ENCODE assay signal across 8 mouse cellular contexts in the genomic region with DNA sequence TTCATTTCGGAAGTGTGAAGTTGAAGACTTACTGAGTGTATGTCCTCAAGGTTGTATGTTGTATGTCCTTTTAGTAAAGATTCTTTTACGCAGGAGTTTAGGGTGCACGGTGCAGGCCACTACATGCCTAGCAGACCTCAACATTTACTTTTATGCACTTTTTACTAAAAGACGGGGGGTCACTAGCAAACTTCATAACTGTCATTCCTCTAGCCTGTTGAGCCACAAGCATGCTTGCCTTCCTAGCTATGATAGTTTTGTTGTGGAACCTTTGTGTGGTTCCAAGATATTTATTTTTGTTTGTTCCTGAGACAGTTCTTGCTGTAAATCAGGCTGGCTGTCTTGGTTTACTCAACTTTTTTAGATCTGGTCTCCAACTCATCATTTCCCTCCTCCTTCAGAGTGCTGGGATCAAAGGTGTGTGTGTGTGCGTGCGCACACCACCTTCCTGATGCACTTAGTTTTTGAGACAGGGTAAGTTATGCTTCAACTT. TPM values are rescaled to one million over a fixed set of nuclear protein-coding genes. Genes with fewer than 3 reads are reported as not detected.
DNase-seq lines count a peak whose midpoint lies in the region; ATAC-seq and TF ChIP-seq lines count a peak whose summit lies in the region.

No protein-coding gene starts in this region.

- no peak for TF ChIP-seq CTCF in thymus, adult 2 months (IDR thresholded peaks at IDR 0.05; ENCODE audit: borderline replicate concordance, control insufficient read depth, extremely low read depth, insufficient read depth, low read length, poor library complexity)

- H3K36me3 ChIP-seq in thymus, adult 2 months (ENCODE audit: control insufficient read depth, insufficient read depth, low read length), result peaks cover 29% of the 10 kb centered on the region
- H3K36me3 ChIP-seq in forebrain, embryonic 14.5 days (ENCODE audit: control insufficient read depth, insufficient read depth, low read length), result peaks cover 26% of the 10 kb centered on the region
- peaks cover 20% of the 10 kb centered on the region for H3K36me3 ChIP-seq in limb, embryonic 11.5 days (ENCODE audit: control insufficient read depth, insufficient read depth, low read length)
- H3K36me3 ChIP-seq in stomach, embryonic 15.5 days, result peaks cover 22% of the 10 kb centered on the region

- DNase-seq in thymus, adult 2 months, result peak; percentile 36
- DNase-seq in thymus, postnatal 36 days, result no peak
- no peak for DNase-seq in forebrain, embryonic 14.5 days (ENCODE audit: low spot score)
- no peak for DNase-seq in limb, embryonic 11.5 days (ENCODE audit: low spot score)
- DNase-seq in c-Kit-positive CD71-positive TER-119-positive erythroid progenitor cells, embryonic 14.5 days (ENCODE audit: low spot score), result no peak
- DNase-seq in frontal cortex, postnatal 14 days (ENCODE audit: low spot score in 2 of 2), result no peak
- DNase-seq in right cerebral cortex, postnatal 4 days, result no peak

- peak overlapping the region; percentile 99 for H3K4me2 ChIP-seq in forebrain, embryonic 14.5 days (ENCODE audit: low read length)
- peak overlapping the region; percentile 96 for H3K4me2 ChIP-seq in limb, embryonic 11.5 days (ENCODE audit: low read depth, severe bottlenecking)
- H3K4me2 ChIP-seq in stomach, embryonic 15.5 days, result peak overlapping the region; percentile 57

- peak overlapping the region; percentile 66; the same call in 1 of the 2 replicates for H3K27ac ChIP-seq in thymus, adult 2 months (ENCODE audit: control insufficient read depth, insufficient read depth, low read length)
- no peak overlapping the region for H3K27ac ChIP-seq in forebrain, embryonic 14.5 days (ENCODE audit: low read depth, low read length)
- H3K27ac ChIP-seq in limb, embryonic 11.5 days (replicated peaks; ENCODE audit: low read depth, low read length), result no peak overlapping the region
- peak overlapping the region; percentile 97 for H3K27ac ChIP-seq in stomach, embryonic 15.5 days

- ATAC-seq in forebrain, embryonic 14.5 days, result no peak
- no peak for ATAC-seq in limb, embryonic 11.5 days (ENCODE audit: insufficient number of reproducible peaks, low FRiP score, low TSS enrichment, low read depth)
- no peak for ATAC-seq in stomach, embryonic 15.5 days (ENCODE audit: insufficient read depth, low FRiP score, low read depth)

- peak overlapping the region; percentile 48 for H3K4me3 ChIP-seq in thymus, adult 2 months (ENCODE audit: control insufficient read depth, insufficient read depth, low read length)
- H3K4me3 ChIP-seq in forebrain, embryonic 14.5 days (ENCODE audit: low read depth, low read length), result peak overlapping the region; percentile 80
- peak overlapping the region; percentile 71 for H3K4me3 ChIP-seq in limb, embryonic 11.5 days (ENCODE audit: low read depth, low read length)
- peak overlapping the region; percentile 58 for H3K4me3 ChIP-seq in stomach, embryonic 15.5 days (replicated peaks)

- H3K9ac ChIP-seq in forebrain, embryonic 14.5 days (ENCODE audit: low read length), result peak overlapping the region; percentile 86
- H3K9ac ChIP-seq in limb, embryonic 11.5 days (ENCODE audit: low read length), result peak overlapping the region; percentile 98
- H3K9ac ChIP-seq in stomach, embryonic 15.5 days, result peak overlapping the region; percentile 82

- under 1% methylated on average over 6 of the region's 6 CpGs for WGBS in thymus, adult 2 months
- 0% methylated on average over 6 of the region's 6 CpGs for WGBS in forebrain, embryonic 14.5 days
- under 1% methylated on average over 6 of the region's 6 CpGs for WGBS in limb, embryonic 11.5 days
- WGBS in stomach, embryonic 15.5 days, result 0% methylated on average over 6 of the region's 6 CpGs

- no peaks in the 10 kb centered on the region for H3K9me3 ChIP-seq in forebrain, embryonic 14.5 days (replicated peaks; ENCODE audit: control insufficient read depth, low read length)
- H3K9me3 ChIP-seq in limb, embryonic 11.5 days (ENCODE audit: control insufficient read depth, low read length), result no peaks in the 10 kb centered on the region
- H3K9me3 ChIP-seq in stomach, embryonic 15.5 days, result no peaks in the 10 kb centered on the region

- no peaks in the 10 kb centered on the region for H3K27me3 ChIP-seq in thymus, adult 2 months (ENCODE audit: control insufficient read depth, insufficient read depth, low read length)
- no peaks in the 10 kb centered on the region for H3K27me3 ChIP-seq in forebrain, embryonic 14.5 days (replicated peaks; ENCODE audit: control insufficient read depth, insufficient read depth, low read length)
- H3K27me3 ChIP-seq in limb, embryonic 11.5 days (ENCODE audit: control insufficient read depth, insufficient read depth, low read length), result no peaks in the 10 kb centered on the region
- H3K27me3 ChIP-seq in stomach, embryonic 15.5 days (replicated peaks), result no peaks in the 10 kb centered on the region

- no peak for TF ChIP-seq POLR2A in thymus, adult 2 months (IDR thresholded peaks at IDR 0.05; ENCODE audit: control insufficient read depth, extremely low read depth, insufficient read depth, low read length, poor library complexity)

- H3K4me1 ChIP-seq in thymus, adult 2 months (replicated peaks; ENCODE audit: control insufficient read depth, insufficient read depth, low read length), result peaks cover 7% of the 10 kb centered on the region
- peaks cover 11% of the 10 kb centered on the region for H3K4me1 ChIP-seq in forebrain, embryonic 14.5 days (ENCODE audit: control insufficient read depth, insufficient read depth, low read length)
- peaks cover 8% of the 10 kb centered on the region for H3K4me1 ChIP-seq in limb, embryonic 11.5 days (ENCODE audit: control insufficient read depth, insufficient read depth, low read length)
- peaks cover 12% of the 10 kb centered on the region for H3K4me1 ChIP-seq in stomach, embryonic 15.5 days

RNA-seq across cellular contexts. Expression of gene Srsf3, which starts 1.2 kb away (rescaled TPM):
- polyA plus RNA-seq in thymus, adult 2 months (2012; rRNA removed), result 544 TPM in 2 replicates
- polyA plus RNA-seq in forebrain, embryonic 14.5 days (2014; fragmentation: Nextera tagmentation; extraction: Ambion mirVana), result 712 and 729 TPM in 2 replicates
- 872 and 879 TPM in 2 replicates for polyA plus RNA-seq in limb, embryonic 11.5 days (2014; fragmentation: Nextera tagmentation; extraction: Ambion mirVana)
- polyA plus RNA-seq in stomach, embryonic 15.5 days (2015; fragmentation: Nextera tagmentation; extraction: Ambion mirVana), result 518 and 524 TPM in 2 replicates

RNA-seq across cellular contexts. Expression of gene Stk38, which starts 25.8 kb away (rescaled TPM):
- polyA plus RNA-seq in thymus, adult 2 months (2012; rRNA removed), result 196 TPM in 2 replicates
- 81.7 and 94.8 TPM in 2 replicates for polyA plus RNA-seq in forebrain, embryonic 14.5 days (2014; fragmentation: Nextera tagmentation; extraction: Ambion mirVana)
- polyA plus RNA-seq in limb, embryonic 11.5 days (2014; fragmentation: Nextera tagmentation; extraction: Ambion mirVana), result 125 and 127 TPM in 2 replicates
- polyA plus RNA-seq in stomach, embryonic 15.5 days (2015; fragmentation: Nextera tagmentation; extraction: Ambion mirVana), result 98.3 and 106 TPM in 2 replicates

RNA-seq across cellular contexts. Expression of gene Cdkn1a, which starts 57.2 kb away (rescaled TPM):
- polyA plus RNA-seq in thymus, adult 2 months (2012; rRNA removed), result 28.4 and 31.1 TPM in 2 replicates
- 41.0 and 43.3 TPM in 2 replicates for polyA plus RNA-seq in forebrain, embryonic 14.5 days (2014; fragmentation: Nextera tagmentation; extraction: Ambion mirVana)
- 40.7 and 41.5 TPM in 2 replicates for polyA plus RNA-seq in limb, embryonic 11.5 days (2014; fragmentation: Nextera tagmentation; extraction: Ambion mirVana)
- 89.7 and 102 TPM in 2 replicates for polyA plus RNA-seq in stomach, embryonic 15.5 days (2015; fragmentation: Nextera tagmentation; extraction: Ambion mirVana)

Comparison
In these comparisons a context has a peak if more than half of its experiments do, and no peak if none do; other contexts are left out.
1. H3K27ac ChIP-seq: peak in thymus, adult 2 months (single experiment) and stomach, embryonic 15.5 days (single experiment); none in forebrain, embryonic 14.5 days (single experiment) and limb, embryonic 11.5 days (single experiment).
2. Peak in every context shown above with its lines, with median percentiles within 50 percentile points of each other: H3K4me3 ChIP-seq, H3K4me2 ChIP-seq and H3K9ac ChIP-seq.